Mouse (Mus musculus) liver, postnatal 0 days (tissue): ENCODE measurements around the gene Pvr. TPM values are rescaled to one million over a fixed set of nuclear protein-coding genes. Genes with fewer than 3 reads are reported as not detected.

Experiments
- ATAC-seq: fragments of 200-750 bp; cut with Nextera tagmentation; 2 replicates; pipeline ENCODE4 v1.8.0; 2017; ENCODE audit warnings: mild to moderate bottlenecking, moderate library complexity
- DNase-seq: peaks from one replicate; pipeline ENCODE4 v3.0.0-alpha.2; 2016
- H3K27ac ChIP-seq: fragments of 300-500 bp; sonication (generic); 2 replicates; pipeline ENCODE4 v1.5.1; 2014; ENCODE audit warnings: antibody characterized with exemption, moderate library complexity, mild to moderate bottlenecking, low read depth
- H3K27me3 ChIP-seq: fragments of 300-500 bp; sonication (generic); 2 replicates; pipeline ENCODE4 v1.6.1; 2014; ENCODE audit warnings: low read length, control low read depth, mixed read lengths; ENCODE audit not compliant: insufficient read depth
- H3K36me3 ChIP-seq: fragments of 300-500 bp; sonication (generic); replicated peaks from 2 replicates; pipeline ENCODE4 v1.6.1; 2014; ENCODE audit warnings: mild to moderate bottlenecking, control low read depth, low read length, moderate library complexity, mixed read lengths; ENCODE audit not compliant: insufficient read depth
- H3K4me1 ChIP-seq: fragments of 300-500 bp; sonication (generic); 2 replicates; pipeline ENCODE4 v1.6.1; 2014; ENCODE audit warnings: antibody characterized with exemption, mild to moderate bottlenecking, control low read depth; ENCODE audit not compliant: insufficient read depth
- H3K4me2 ChIP-seq: fragments of 300-500 bp; sonication (generic); 2 replicates; pipeline ENCODE4 v1.6.1; 2014; ENCODE audit warnings: low read depth, mild to moderate bottlenecking, low read length, moderate library complexity, mixed read lengths
- H3K4me3 ChIP-seq: fragments of 300-500 bp; sonication (generic); 2 replicates; pipeline ENCODE4 v1.5.1; 2014; ENCODE audit warnings: low read depth, low read length
- H3K9ac ChIP-seq: fragments of 300-500 bp; sonication (generic); replicated peaks from 2 replicates; pipeline ENCODE4 v1.6.1; 2014; ENCODE audit warnings: mild to moderate bottlenecking, moderate library complexity
- H3K9me3 ChIP-seq: fragments of 300-500 bp; sonication (generic); 2 replicates; pipeline ENCODE4 v1.6.1; 2016; ENCODE audit warnings: mild to moderate bottlenecking, control low read depth, low read length, mixed read lengths
- CTCF ChIP-seq: sonication (generic); IDR thresholded peaks from 2 replicates; pipeline ENCODE4 v1.5.1; 2016; ENCODE audit warnings: antibody characterized with exemption, low read depth
- EP300 ChIP-seq: IDR thresholded peaks from 2 replicates; pipeline ENCODE4 v1.6.1; 2016; ENCODE audit warnings: antibody characterized with exemption, low read depth, mild to moderate bottlenecking
- WGBS: fragments of 180-500 bp; shearing (Covaris S2); extraction: QIAGEN DNeasy Blood & Tissue Kit; methylation state at CpG from one replicate; pipeline ENCODE4 v1.1.7; 2014; ENCODE audit not compliant: insufficient replicate concordance; 5-methylcytosine and 5-hydroxymethylcytosine counted together
- polyA plus RNA-seq: library from polyadenylated mRNA; unstranded; fragments of >200 nt; fragmentation: Nextera tagmentation; extraction: Ambion mirVana; gene quantifications from 2 replicates; pipeline ENCODE4 v1.2.1, GENCODE M21; 2015

Gene Pvr
- polyA plus RNA-seq, 1 experiment from 2014 or later: 3.0 TPM

DNA sequence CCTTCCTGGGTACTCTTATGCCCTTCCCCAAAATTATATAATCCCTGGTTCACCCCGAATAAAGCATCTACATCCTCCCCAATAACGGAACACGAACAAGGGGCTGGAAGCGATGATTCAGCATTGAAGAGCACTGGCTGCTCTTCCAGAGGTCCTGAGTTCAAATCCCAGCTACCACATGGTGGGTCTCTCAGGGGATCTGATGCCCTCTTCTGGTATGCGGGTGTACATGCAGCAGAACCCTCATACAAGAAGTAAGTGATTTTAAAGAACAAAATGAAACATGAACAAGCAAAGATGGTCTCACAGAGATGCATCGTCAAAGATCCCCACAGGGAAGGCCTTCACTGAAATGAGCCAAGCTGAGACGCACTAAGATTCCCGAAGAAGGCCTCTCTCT lies 40.2 kb downstream of the Pvr start:
- no peak overlapping the region for H3K4me3 ChIP-seq
- TF ChIP-seq CTCF: peak; percentile 21
- TF ChIP-seq EP300: no peak
- no peaks in the 10 kb centered on the region for H3K36me3 ChIP-seq
- H3K9me3 ChIP-seq: no peaks in the 10 kb centered on the region
- WGBS: 69% methylated on average over 8 of the region's 8 CpGs
- ATAC-seq (no peak), DNase-seq (no peak)
- H3K9ac ChIP-seq: no peak overlapping the region
- H3K27me3 ChIP-seq: no peaks in the 10 kb centered on the region
- H3K4me1 ChIP-seq: peaks cover 11% of the 10 kb centered on the region
- no peak overlapping the region for H3K27ac ChIP-seq
- no peak overlapping the region for H3K4me2 ChIP-seq

DNA sequence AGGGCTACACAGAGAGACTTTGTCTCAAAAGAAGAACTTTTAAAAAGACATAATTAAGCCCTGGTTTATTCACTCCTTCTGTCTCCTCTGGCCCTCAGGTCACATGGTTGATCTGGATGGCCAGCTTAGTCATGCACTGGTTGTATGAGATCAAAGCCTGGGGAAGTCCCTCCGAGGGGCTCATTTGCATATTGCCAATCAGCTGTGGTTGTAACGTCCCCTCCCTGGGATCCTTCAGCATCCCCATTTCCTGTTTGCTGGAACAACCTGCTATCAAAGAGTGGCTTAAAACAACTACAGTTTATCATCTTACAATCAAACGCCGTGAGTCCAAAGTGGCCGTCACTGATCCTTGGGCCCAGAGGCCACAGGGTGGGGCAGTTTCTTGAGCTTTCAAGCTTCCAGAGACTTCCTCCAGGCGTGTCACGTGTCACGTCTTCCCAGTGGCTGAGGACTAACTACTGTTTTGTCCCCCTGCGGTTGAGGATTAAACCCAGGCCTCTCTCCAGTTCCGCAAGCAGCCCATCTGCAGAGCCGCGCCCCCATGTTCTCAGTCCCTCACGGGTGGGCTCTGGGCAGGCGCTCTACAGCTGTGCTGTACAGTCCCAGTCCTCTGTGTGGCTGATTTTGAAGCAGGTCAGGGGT lies 44.1 kb downstream of the Pvr start:
- WGBS: 34% methylated on average over 14 of the region's 14 CpGs
- TF ChIP-seq CTCF (no peak), EP300 (no peak; the same call in 1 of the 2 replicates)
- Histone ChIP-seq H3K27me3 (no peaks in the 10 kb centered on the region), H3K27ac (peak overlapping the region; percentile 29; the same call in 1 of the 2 replicates), H3K36me3 (no peaks in the 10 kb centered on the region), H3K9me3 (no peaks in the 10 kb centered on the region), H3K4me3 (no peak overlapping the region), H3K9ac (0 out of 2 replicates have a peak overlapping the region, but pooled peaks have one; percentile 21), H3K4me1 (peaks cover 12% of the 10 kb centered on the region), H3K4me2 (0 out of 2 replicates have a peak overlapping the region, but pooled peaks have one; percentile 11)
- peak; percentile 75 for ATAC-seq
- DNase-seq: peak; percentile 52

GRCm38 (mm10) chr7:19875948-19876682 lies 44.8 kb downstream of the Pvr start:
- H3K27me3 ChIP-seq: no peaks in the 10 kb centered on the region
- no peak overlapping the region for H3K4me2 ChIP-seq
- TF ChIP-seq EP300: no peak
- peak; percentile 81 for TF ChIP-seq CTCF
- no peak overlapping the region for H3K9ac ChIP-seq
- no peak overlapping the region for H3K4me3 ChIP-seq
- no peak overlapping the region; the same call in 1 of the 2 replicates for H3K27ac ChIP-seq
- H3K4me1 ChIP-seq: peaks cover 19% of the 10 kb centered on the region
- no peaks in the 10 kb centered on the region for H3K9me3 ChIP-seq
- H3K36me3 ChIP-seq: no peaks in the 10 kb centered on the region
- WGBS: 30% methylated on average over 13 of the region's 13 CpGs
- no peak for DNase-seq
- ATAC-seq: peak; percentile 58

GRCm38 (mm10) chr7:19871943-19872601 lies 48.9 kb downstream of the Pvr start:
- WGBS: 27% methylated on average over 5 of the region's 5 CpGs
- Histone ChIP-seq H3K4me2 (no peak overlapping the region), H3K27ac (peak overlapping the region; percentile 49; the same call in 1 of the 2 replicates), H3K9ac (no peak overlapping the region), H3K36me3 (no peaks in the 10 kb centered on the region), H3K4me1 (peaks cover 20% of the 10 kb centered on the region), H3K9me3 (no peaks in the 10 kb centered on the region), H3K4me3 (no peak overlapping the region), H3K27me3 (no peaks in the 10 kb centered on the region)
- ATAC-seq (no peak), DNase-seq (peak; percentile 64)
- TF ChIP-seq EP300 (no peak), CTCF (peak; percentile 70)

DNA sequence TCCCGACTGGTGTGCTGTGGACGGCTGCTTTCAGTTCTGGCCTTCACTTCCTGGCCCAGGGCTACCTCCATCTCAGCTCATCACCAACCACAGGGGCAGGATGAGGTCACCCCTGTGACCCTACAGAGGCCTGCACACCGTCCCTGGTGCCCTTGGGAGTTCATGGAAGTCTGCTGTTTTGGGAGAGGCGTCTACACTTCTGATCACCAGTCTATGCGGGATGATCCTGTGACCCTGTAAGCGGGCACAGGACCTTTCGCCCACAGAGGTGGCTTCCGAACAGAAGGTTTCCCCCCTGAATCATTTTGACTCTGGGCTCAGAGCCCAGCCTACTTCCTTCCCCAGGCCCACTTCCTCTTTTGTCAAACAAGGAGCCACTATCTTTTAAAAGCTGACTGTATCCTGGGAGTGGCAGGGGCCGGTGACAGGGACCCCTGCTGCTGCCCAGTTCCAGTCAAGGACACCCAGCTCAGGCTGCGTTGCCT lies 49.8 kb downstream of the Pvr start:
- Histone ChIP-seq H3K4me2 (peak overlapping the region; percentile 27; the same call in 1 of the 2 replicates), H3K9me3 (no peaks in the 10 kb centered on the region), H3K27me3 (no peaks in the 10 kb centered on the region), H3K36me3 (no peaks in the 10 kb centered on the region), H3K4me1 (peaks cover 14% of the 10 kb centered on the region), H3K9ac (peak overlapping the region; percentile 26; the same call in 1 of the 2 replicates), H3K4me3 (no peak overlapping the region; the same call in 1 of the 2 replicates), H3K27ac (peak overlapping the region; percentile 77)
- WGBS: 20% methylated on average over 10 of the region's 10 CpGs
- ATAC-seq (peak; percentile 51), DNase-seq (peak; percentile 47)
- TF ChIP-seq EP300 (no peak), CTCF (no peak)
